Mouse (Mus musculus): Measurements from ENCODE around the gene Gm9736.
"Not testable (repeated sequence)": the region's sequence is repeated elsewhere in the genome, so short reads cannot be mapped to it uniquely, and the experiment has no call there.

Gene Gm9736

GRCm38 (mm10) chr10:77751254-77751653 is at the start of gene Gm9736:
Gene Gm9736, minus strand, starts transcription at chr10:77751354.
- not testable (repeated sequence) for DNase-seq (ENCODE audit: low spot score in 2 of 2)

- DNase-seq (ENCODE audit: low spot score in 2 of 2) = no peak
Measured at GRCm38 (mm10) chr10:77798921-77799508, 47.9 kb upstream of the Gm9736 start, which contains the start of gene Gm19668. Gene Gm19668, minus strand, starts transcription at chr10:77799133.

- DNase-seq (ENCODE audit: low spot score in 2 of 2) = not testable (repeated sequence)
Measured at GRCm38 (mm10) chr10:77798164-77798920, 47.2 kb upstream of the Gm9736 start.

GRCm38 (mm10) chr10:77797677-77798076 is 46.5 kb upstream of the Gm9736 start:
- no peak for DNase-seq (ENCODE audit: low spot score in 2 of 2)

- DNase-seq (ENCODE audit: low spot score in 2 of 2) = no peak
Measured at GRCm38 (mm10) chr10:77794976-77795375, 43.8 kb upstream of the Gm9736 start, which contains the start of gene Gm9639. Gene Gm9639, minus strand, starts transcription at chr10:77795076.

- DNase-seq (ENCODE audit: low spot score in 2 of 2) = no peak
Measured at GRCm38 (mm10) chr10:77788621-77789020, 37.5 kb upstream of the Gm9736 start.

- not testable (repeated sequence) for DNase-seq (ENCODE audit: low spot score in 2 of 2)
Measured at GRCm38 (mm10) chr10:77787876-77788275, 36.7 kb upstream of the Gm9736 start, which contains the start of gene Gm7137. Gene Gm7137, minus strand, starts transcription at chr10:77788200.

GRCm38 (mm10) chr10:77783396-77783795 is 32.2 kb upstream of the Gm9736 start:
- DNase-seq (ENCODE audit: low spot score in 2 of 2) = not testable (repeated sequence)

- not testable (repeated sequence) for DNase-seq (ENCODE audit: low spot score in 2 of 2)
Measured at GRCm38 (mm10) chr10:77782442-77782841, 31.3 kb upstream of the Gm9736 start, which contains the start of gene Gm3250. Gene Gm3250, minus strand, starts transcription at chr10:77782542.

- not testable (repeated sequence) for DNase-seq (ENCODE audit: low spot score in 2 of 2)
Measured at GRCm38 (mm10) chr10:77776844-77777243, 25.7 kb upstream of the Gm9736 start, which contains the start of gene Gm7138. Gene Gm7138, minus strand, starts transcription at chr10:77776944.

- DNase-seq (ENCODE audit: low spot score in 2 of 2) = not testable (repeated sequence)
Measured at GRCm38 (mm10) chr10:77772142-77772541, 21.0 kb upstream of the Gm9736 start.

- not testable (repeated sequence) for DNase-seq (ENCODE audit: low spot score in 2 of 2)
Measured at GRCm38 (mm10) chr10:77771225-77771624, 20.1 kb upstream of the Gm9736 start, which contains the start of gene Gm3238. Gene Gm3238, minus strand, starts transcription at chr10:77771325.

GRCm38 (mm10) chr10:77769727-77770126 is 18.6 kb upstream of the Gm9736 start:
- no peak for DNase-seq (ENCODE audit: low spot score in 2 of 2)

- not testable (repeated sequence) for DNase-seq (ENCODE audit: low spot score in 2 of 2)
Measured at GRCm38 (mm10) chr10:77759582-77759981, 8.4 kb upstream of the Gm9736 start, which contains the start of gene Gm3233. Gene Gm3233, minus strand, starts transcription at chr10:77759682.

GRCm38 (mm10) chr10:77753448-77753847 is 2.3 kb upstream of the Gm9736 start:
- DNase-seq (ENCODE audit: low spot score in 2 of 2) = no peak

GRCm38 (mm10) chr10:77752312-77752711 is 1.2 kb upstream of the Gm9736 start:
- DNase-seq (ENCODE audit: low spot score in 2 of 2) = not testable (repeated sequence)

GRCm38 (mm10) chr10:77750686-77751085 is 468 bp downstream of the Gm9736 start:
- DNase-seq (ENCODE audit: low spot score in 2 of 2) = not testable (repeated sequence)

- DNase-seq (ENCODE audit: low spot score in 2 of 2) = not testable (repeated sequence)
Measured at GRCm38 (mm10) chr10:77741924-77742688, 9.0 kb downstream of the Gm9736 start, which contains the start of gene Gm18596. Gene Gm18596, minus strand, starts transcription at chr10:77742638.

GRCm38 (mm10) chr10:77738929-77739328 is 12.2 kb downstream of the Gm9736 start:
- no peak for DNase-seq (ENCODE audit: low spot score in 2 of 2)

GRCm38 (mm10) chr10:77735928-77736327 is 15.2 kb downstream of the Gm9736 start:
- DNase-seq (ENCODE audit: low spot score in 2 of 2) = no peak

- DNase-seq (ENCODE audit: low spot score in 2 of 2) = peak in 1 of 2 experiments; percentile 38
Measured at GRCm38 (mm10) chr10:77729241-77729640, 21.9 kb downstream of the Gm9736 start.

- DNase-seq (ENCODE audit: low spot score in 2 of 2) = no peak
Measured at GRCm38 (mm10) chr10:77728280-77728679, 22.9 kb downstream of the Gm9736 start.

All from spleen, postnatal 10 days (tissue).